Mouse (Mus musculus) stomach, embryonic 16.5 days (tissue): ENCODE measurements around the gene Sptbn4. TPM values are rescaled to one million over a fixed set of nuclear protein-coding genes. Genes with fewer than 3 reads are reported as not detected.

Source experiments
- ATAC-seq: fragments of 200-750 bp; cut with Nextera tagmentation; 2 replicates; pipeline ENCODE4 v1.8.0; 2017; ENCODE audit warnings: moderate number of reproducible peaks, moderate TSS enrichment; ENCODE audit not compliant: insufficient read depth, low FRiP score
- H3K27ac ChIP-seq: fragments of 300-500 bp; sonication (generic); 2 replicates; pipeline ENCODE4 v1.5.1; 2014; ENCODE audit warnings: low read length
- H3K27me3 ChIP-seq: fragments of 300-500 bp; sonication (generic); 2 replicates; pipeline ENCODE4 v1.6.1; 2014; ENCODE audit warnings: low read length, control low read depth, mixed read lengths; ENCODE audit not compliant: control insufficient read depth, insufficient read depth
- H3K36me3 ChIP-seq: fragments of 300-500 bp; sonication (generic); 2 replicates; pipeline ENCODE4 v1.6.1; 2014; ENCODE audit warnings: low read length; ENCODE audit not compliant: control insufficient read depth, insufficient read depth
- H3K4me1 ChIP-seq: fragments of 300-500 bp; sonication (generic); 2 replicates; pipeline ENCODE4 v1.6.1; 2014; ENCODE audit warnings: low read length, control low read depth, mixed read lengths; ENCODE audit not compliant: control insufficient read depth, insufficient read depth
- H3K4me2 ChIP-seq: fragments of 300-500 bp; sonication (generic); 2 replicates; pipeline ENCODE4 v1.6.1; 2014; ENCODE audit warnings: low read depth, low read length, mixed read lengths
- H3K4me3 ChIP-seq: fragments of 300-500 bp; sonication (generic); replicated peaks from 2 replicates; pipeline ENCODE4 v1.5.1; 2014; ENCODE audit warnings: mild to moderate bottlenecking, low read length
- H3K9ac ChIP-seq: fragments of 300-500 bp; sonication (generic); 2 replicates; pipeline ENCODE4 v1.6.1; 2014; ENCODE audit warnings: low read length
- H3K9me3 ChIP-seq: fragments of 300-500 bp; sonication (generic); replicated peaks from 2 replicates; pipeline ENCODE4 v1.6.1; 2016; ENCODE audit warnings: low read length, control low read depth; ENCODE audit not compliant: control insufficient read depth
- WGBS: fragments of 180-500 bp; shearing (Covaris S2); extraction: QIAGEN DNeasy Blood & Tissue Kit; methylation state at CpG from one replicate; pipeline ENCODE4 v1.1.7; 2014; 5-methylcytosine and 5-hydroxymethylcytosine counted together
- polyA plus RNA-seq: library from polyadenylated mRNA; unstranded; fragments of >200 nt; fragmentation: Nextera tagmentation; extraction: Ambion mirVana; gene quantifications from 2 replicates; pipeline ENCODE4 v1.2.1, GENCODE M21; 2015

The Sptbn4 gene
- polyA plus RNA-seq, 1 experiment from 2014 or later, result 0.50 TPM

DNA sequence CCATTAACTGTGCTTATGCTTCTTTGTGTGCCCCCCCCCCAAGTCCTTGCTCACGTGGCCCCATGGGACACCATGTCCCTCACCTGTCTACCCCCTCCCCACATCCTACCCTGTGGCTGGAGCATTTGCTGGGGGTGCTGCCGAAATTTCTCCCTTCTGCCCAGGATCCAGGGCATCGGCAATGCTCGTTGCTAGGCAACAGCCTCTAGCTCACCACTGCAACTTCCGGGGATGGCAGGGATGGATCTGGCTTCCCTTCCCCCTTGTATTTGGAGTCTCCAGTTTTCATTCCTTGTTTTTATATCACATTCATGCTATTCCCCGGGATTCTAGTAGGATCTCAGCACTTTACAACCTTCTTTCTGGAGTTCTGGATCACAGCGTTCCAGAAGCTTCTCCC is 108.0 kb downstream of the Sptbn4 start:
- WGBS, result 35% methylated on average over 7 of the region's 7 CpGs
- Histone ChIP-seq H3K36me3 (no peaks in the 10 kb centered on the region), H3K4me3 (no peak overlapping the region), H3K9ac (no peak overlapping the region), H3K9me3 (no peaks in the 10 kb centered on the region), H3K27ac (no peak overlapping the region), H3K27me3 (peaks cover 11% of the 10 kb centered on the region), H3K4me1 (peaks cover 28% of the 10 kb centered on the region), H3K4me2 (no peak overlapping the region)
- no peak for ATAC-seq

DNA sequence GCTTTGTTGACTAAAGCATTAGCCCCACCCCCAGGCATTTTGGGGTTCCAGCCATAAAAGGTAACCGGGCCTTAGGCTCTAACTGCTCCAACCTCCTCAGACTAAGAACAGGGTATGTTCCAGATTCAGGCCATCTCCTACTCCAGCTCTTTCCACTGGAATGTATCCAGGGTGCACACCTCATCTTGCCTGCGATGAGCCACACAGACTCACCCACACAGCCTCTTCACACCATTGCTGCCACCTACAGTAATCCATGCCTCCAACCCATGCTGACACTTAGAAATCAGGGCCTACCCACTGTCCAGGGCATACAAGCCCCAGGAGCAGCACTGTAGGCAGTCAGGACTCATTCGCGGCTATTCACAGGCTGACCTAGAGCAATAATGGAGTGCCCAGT is 108.4 kb downstream of the Sptbn4 start:
- Histone ChIP-seq H3K36me3 (no peaks in the 10 kb centered on the region), H3K4me3 (no peak overlapping the region)
- WGBS, result 76% methylated on average over 4 of the region's 4 CpGs

DNA sequence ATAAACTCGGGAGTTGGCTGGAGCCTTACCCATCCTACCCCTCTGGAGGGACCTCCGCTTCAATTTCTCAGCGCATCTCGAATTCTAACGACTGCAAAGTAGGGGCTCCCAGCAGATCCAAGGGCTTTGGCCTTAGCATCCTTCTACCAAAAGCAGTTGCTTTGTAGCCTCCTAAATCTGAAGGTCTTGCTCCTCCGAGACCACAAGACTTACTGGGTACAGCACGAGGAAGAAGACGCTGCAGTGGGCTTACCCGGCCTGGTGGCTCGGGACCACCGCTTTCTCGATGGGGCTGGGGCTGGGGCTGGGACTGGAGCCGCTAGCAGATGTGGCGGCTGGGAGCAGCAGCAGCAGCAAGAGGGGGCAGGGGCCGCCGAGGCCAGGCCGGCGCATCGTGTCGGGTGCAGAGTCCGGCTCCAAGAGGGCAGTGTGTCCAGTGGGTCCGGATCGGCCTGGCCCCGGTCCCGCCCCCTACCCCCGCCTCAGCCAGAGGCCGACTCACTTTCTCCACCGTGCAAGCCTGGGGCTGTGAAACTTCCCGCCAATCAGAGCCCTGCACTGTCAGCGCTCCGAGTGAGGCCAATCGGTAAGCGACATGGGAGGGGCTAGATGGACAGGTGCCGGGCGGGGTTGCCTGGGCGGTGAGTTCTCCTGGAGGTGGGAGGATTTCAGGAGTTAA is 110.2 kb downstream of the Sptbn4 start, which contains the start of gene Ltbp4:
Gene Ltbp4 (minus strand): TSS at position 518 of the 679 bp plus-strand sequence.
- Histone ChIP-seq H3K9me3 (no peaks in the 10 kb centered on the region), H3K4me1 (peaks cover 39% of the 10 kb centered on the region), H3K27me3 (peaks cover 20% of the 10 kb centered on the region), H3K4me3 (peak within 1 kb of the TSS; percentile 42), H3K4me2 (peak within 1 kb of the TSS; percentile 72), H3K36me3 (no peaks in the 10 kb centered on the region), H3K27ac (peak within 1 kb of the TSS; percentile 44; the same call in 1 of the 2 replicates), H3K9ac (peak within 1 kb of the TSS; percentile 71)
- peak; percentile 45; the same call in 1 of the 2 replicates for ATAC-seq
- WGBS, result under 1% methylated on average over 36 of the region's 36 CpGs

More for the DNA sequence above, 108.4 kb downstream of the Sptbn4 start:
- Histone ChIP-seq H3K27ac (no peak overlapping the region), H3K9ac (no peak overlapping the region), H3K9me3 (no peaks in the 10 kb centered on the region), H3K4me2 (no peak overlapping the region), H3K4me1 (peaks cover 32% of the 10 kb centered on the region), H3K27me3 (peaks cover 15% of the 10 kb centered on the region)
- ATAC-seq, result no peak

DNA sequence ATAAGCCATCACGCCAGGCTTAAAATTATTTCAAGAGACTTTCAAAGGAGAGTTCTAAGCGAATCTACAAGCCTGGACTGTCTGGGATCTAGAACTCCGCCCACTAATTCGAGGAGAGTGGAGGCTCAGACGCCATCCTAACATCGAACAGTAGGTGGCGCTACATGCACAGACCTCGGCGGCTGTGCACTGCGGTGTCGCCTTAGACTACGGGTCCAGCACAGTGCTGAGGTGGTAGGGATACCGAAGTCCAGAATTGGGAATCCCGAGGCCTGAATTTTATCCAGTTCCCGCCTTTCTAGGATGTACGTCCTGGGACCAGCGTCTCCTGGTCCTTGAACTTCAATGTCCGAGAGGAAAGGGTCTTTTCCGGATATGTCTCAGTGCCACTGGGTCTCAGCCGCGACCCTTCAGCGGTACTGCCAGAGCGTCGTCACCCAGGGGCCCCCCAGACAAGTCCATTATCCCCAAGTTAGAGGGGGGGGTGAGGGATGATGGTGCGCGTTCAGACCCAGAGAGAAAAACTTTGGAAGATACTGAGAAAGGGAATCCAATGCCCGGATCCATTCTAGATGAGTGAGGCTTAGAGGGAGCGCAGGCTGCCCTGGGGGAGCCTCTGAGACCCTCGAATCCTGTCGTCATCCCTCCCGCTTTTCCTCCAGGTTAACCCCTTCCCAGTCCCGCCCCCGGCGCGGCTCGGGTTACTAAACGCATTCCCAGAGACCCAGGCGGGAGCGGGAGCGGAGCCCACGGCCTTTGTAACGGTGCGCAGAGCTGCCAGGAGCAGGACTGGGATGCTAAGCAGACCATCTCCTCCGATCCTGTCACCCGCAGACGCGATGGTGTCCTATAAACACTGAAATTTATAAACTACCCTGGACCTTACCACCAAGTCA is 111.3 kb downstream of the Sptbn4 start:
- H3K36me3 ChIP-seq, result no peaks in the 10 kb centered on the region
- under 1% methylated on average over 47 of the region's 47 CpGs for WGBS
- peak; percentile 70 for ATAC-seq
- peaks cover 20% of the 10 kb centered on the region for H3K27me3 ChIP-seq
- H3K4me1 ChIP-seq, result peaks cover 44% of the 10 kb centered on the region
- H3K27ac ChIP-seq, result peak overlapping the region; percentile 47
- peak overlapping the region; percentile 42 for H3K4me3 ChIP-seq
- peak overlapping the region; percentile 71 for H3K9ac ChIP-seq
- H3K4me2 ChIP-seq, result peak overlapping the region; percentile 72
- no peaks in the 10 kb centered on the region for H3K9me3 ChIP-seq

DNA sequence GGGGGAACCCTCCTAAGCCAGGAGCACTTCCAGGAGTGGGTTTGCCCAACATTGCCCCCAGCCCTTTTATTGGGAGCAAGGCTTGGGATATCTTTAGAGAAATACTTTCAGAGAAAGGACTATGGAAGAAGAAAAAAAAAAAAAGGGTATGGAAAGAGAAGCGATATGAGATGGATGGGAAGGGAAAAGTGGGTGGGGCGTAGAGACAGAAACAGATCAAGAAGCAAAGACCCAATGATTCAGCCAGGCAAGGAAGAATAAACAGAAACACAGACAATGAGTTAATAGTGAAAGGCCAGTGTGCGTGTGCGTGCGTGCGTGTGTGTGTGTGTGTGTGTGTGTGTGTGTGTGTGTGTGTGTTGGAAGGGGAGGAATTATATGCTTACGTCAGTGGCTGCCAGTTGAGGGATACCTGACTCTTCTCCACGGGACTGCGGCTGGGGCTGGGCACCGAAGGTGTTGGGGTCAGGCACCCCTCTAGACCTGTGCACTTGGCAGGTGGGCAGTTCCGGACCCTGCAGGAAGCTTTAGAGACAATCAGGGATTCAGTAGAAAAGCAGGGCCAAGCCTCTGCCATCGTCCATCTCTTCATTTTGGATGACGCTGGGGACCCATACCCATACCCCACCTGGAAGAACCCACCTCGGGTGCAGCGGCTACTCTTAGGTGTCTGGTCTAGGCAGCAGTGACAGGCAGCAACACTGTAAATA is 112.3 kb downstream of the Sptbn4 start:
- 44% methylated on average over 15 of the region's 15 CpGs for whole genome bisulfite sequencing
- H3K36me3 ChIP-seq, result no peaks in the 10 kb centered on the region
- H3K27me3 ChIP-seq, result peaks cover 20% of the 10 kb centered on the region
- H3K9me3 ChIP-seq, result no peaks in the 10 kb centered on the region
- H3K4me1 ChIP-seq, result peaks cover 48% of the 10 kb centered on the region
- H3K4me3 ChIP-seq, result peak overlapping the region; percentile 75; the same call in 1 of the 2 replicates
- peak overlapping the region; percentile 96 for H3K9ac ChIP-seq
- H3K4me2 ChIP-seq, result peak overlapping the region; percentile 85
- ATAC-seq, result no peak
- peak overlapping the region; percentile 98 for H3K27ac ChIP-seq

DNA sequence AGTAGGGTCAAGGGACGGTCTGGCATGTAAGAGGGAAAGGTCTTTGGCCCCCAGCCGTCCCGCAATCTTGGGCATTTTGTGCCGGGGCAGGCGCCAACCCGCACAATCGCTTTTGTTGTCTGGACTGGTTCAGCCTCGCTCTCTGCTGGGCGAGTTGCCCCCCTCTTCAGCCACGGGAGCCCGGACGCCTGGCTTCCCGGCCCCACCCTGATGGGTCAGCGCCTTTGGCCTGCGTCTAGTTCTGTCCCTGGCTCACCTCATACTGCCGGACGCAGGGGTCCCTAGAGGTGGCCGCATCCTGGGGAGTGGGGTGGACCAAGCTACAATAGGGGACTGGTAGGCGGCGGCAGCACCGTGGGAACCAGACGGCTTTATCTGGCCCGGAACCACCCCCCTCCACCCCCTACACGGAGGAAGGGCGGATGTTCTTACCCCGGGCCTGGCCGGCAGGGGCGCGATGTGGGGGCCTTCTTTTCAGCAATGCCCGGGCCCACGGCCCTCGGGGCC is 113.0 kb downstream of the Sptbn4 start:
- Histone ChIP-seq H3K27ac (peak overlapping the region; percentile 98), H3K4me1 (peaks cover 55% of the 10 kb centered on the region), H3K27me3 (peaks cover 20% of the 10 kb centered on the region), H3K36me3 (no peaks in the 10 kb centered on the region), H3K9ac (peak overlapping the region; percentile 96), H3K4me2 (peak overlapping the region; percentile 85), H3K9me3 (no peaks in the 10 kb centered on the region), H3K4me3 (peak overlapping the region; percentile 75)
- WGBS, result 5% methylated on average over 32 of the region's 32 CpGs
- no peak for ATAC-seq

DNA sequence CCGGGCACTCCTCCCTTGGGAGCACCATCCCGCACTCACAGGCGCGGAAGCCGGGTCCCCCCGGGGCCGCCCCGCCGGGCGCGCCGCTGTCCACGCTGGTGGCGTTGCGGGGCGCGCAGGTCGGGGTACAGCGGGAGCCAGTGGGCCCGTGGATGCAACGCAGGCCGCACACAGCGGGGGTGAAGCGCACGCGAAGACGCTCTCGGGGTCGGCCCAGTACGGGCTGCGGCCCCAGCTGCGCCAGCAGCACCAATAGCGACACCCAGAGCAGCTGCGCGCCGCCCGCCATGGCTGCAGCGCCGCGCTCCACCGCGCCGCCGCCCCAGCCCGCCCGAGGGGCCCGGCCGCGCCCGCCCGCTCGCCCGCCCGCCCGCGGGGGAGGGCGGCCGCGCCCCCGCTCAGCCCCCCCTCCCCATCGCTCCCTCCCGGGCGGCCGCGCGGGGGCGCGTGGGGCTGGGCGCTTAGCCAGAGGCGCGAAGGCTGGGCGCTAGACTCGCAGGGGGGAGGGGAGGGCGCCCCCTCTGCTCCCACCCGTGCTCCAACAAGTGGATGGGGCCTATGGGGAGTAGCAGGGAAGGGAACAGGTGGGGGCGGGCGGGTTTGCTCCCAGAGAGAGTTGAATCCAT is 114.1 kb downstream of the Sptbn4 start:
- H3K27ac ChIP-seq, result peak overlapping the region; percentile 98
- peaks cover 62% of the 10 kb centered on the region for H3K4me1 ChIP-seq
- no peaks in the 10 kb centered on the region for H3K36me3 ChIP-seq
- WGBS, result under 1% methylated on average over 66 of the region's 77 CpGs
- no peak for ATAC-seq
- H3K9ac ChIP-seq, result peak overlapping the region; percentile 96
- H3K9me3 ChIP-seq, result no peaks in the 10 kb centered on the region
- H3K4me3 ChIP-seq, result peak overlapping the region; percentile 75
- peak overlapping the region; percentile 85 for H3K4me2 ChIP-seq
- H3K27me3 ChIP-seq, result peaks cover 18% of the 10 kb centered on the region

DNA sequence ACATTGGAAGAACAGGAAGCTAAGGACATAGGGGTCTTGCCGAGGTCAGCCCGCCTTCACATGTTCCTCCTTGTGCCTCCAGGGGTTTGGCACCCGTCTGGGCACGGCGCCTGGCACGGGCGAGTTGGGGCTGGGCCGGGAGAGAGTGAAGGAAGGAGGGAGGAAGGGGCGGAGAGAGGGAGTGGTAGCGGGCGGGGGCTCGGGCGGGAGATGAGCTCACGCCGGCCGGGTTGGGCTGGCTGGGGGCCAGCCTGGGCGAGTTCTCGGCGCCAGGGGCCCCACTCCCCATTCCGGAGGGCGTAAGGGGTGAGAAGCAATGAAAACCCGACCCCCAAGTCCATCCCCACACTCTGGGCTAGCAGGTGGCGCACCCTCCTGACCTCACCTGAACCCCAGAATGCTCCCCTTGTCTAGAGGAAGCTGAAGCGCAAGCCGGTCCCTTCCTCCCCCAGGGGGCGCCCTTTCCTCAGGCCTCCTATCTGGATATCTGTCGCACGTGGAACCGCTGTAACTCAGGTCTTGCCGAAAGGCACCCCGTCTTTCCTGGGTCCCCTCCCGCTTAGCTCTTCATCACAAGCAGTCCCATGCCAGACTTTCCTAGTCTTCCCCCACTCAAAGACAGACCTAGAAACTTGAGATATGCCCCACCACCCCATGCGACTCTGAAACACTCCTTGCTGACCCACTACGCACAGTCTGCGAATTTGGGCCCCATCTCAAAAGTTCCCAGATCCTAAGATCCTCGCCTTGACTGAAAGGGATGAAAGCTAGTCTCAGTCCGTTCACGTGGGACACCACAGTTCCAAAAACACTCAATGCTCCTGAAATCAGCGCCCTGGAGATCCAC is 114.9 kb downstream of the Sptbn4 start:
- Histone ChIP-seq H3K27ac (peak overlapping the region; percentile 98), H3K9ac (peak overlapping the region; percentile 96), H3K36me3 (peaks cover under 1% of the 10 kb centered on the region; the same call in 1 of the 2 replicates), H3K9me3 (no peaks in the 10 kb centered on the region), H3K4me2 (peak overlapping the region; percentile 85), H3K4me1 (peaks cover 57% of the 10 kb centered on the region), H3K4me3 (peak overlapping the region; percentile 75), H3K27me3 (peaks cover 16% of the 10 kb centered on the region)
- WGBS, result 1% methylated on average over 38 of the region's 39 CpGs
- peak; percentile 22 for ATAC-seq
